Mouse (Mus musculus) thymus, adult 2 months (tissue): ENCODE data around the gene Dapk1. TPM values are rescaled to one million over a fixed set of nuclear protein-coding genes. Genes with fewer than 3 reads are reported as not detected.

Source experiments
- DNase-seq: peaks from one replicate; pipeline ENCODE4 v3.0.0; 2021
- H3K27ac ChIP-seq: fragments of 200-500 bp; 2 replicates; pipeline ENCODE4 v1.5.1; 2012; ENCODE audit warnings: low read length, control low read depth; ENCODE audit not compliant: control insufficient read depth, insufficient read depth
- H3K27me3 ChIP-seq: fragments of 200-500 bp; 2 replicates; pipeline ENCODE4 v1.6.1; 2012; ENCODE audit warnings: mild to moderate bottlenecking, low read length, moderate library complexity, mixed read lengths; ENCODE audit not compliant: control insufficient read depth, insufficient read depth
- H3K36me3 ChIP-seq: fragments of 200-500 bp; 2 replicates; pipeline ENCODE4 v1.6.1; 2012; ENCODE audit warnings: mild to moderate bottlenecking, low read length, moderate library complexity; ENCODE audit not compliant: control insufficient read depth, insufficient read depth
- H3K4me1 ChIP-seq: fragments of 200-500 bp; replicated peaks from 2 replicates; pipeline ENCODE4 v1.6.1; 2012; ENCODE audit warnings: low read length; ENCODE audit not compliant: control insufficient read depth, insufficient read depth
- H3K4me3 ChIP-seq: fragments of 200-500 bp; 2 replicates; pipeline ENCODE4 v1.5.1; 2012; ENCODE audit warnings: mild to moderate bottlenecking, low read length, control low read depth, moderate library complexity; ENCODE audit not compliant: control insufficient read depth, insufficient read depth
- CTCF ChIP-seq: fragments of 200-500 bp; IDR thresholded peaks from 2 replicates; pipeline ENCODE4 v1.5.1; 2012; ENCODE audit warnings: mild to moderate bottlenecking, control low read depth, low read length, moderate library complexity, borderline replicate concordance; ENCODE audit not compliant: control insufficient read depth, poor library complexity, insufficient read depth; ENCODE audit errors: extremely low read depth
- POLR2A ChIP-seq: fragments of 200-500 bp; IDR thresholded peaks from 2 replicates; pipeline ENCODE4 v1.6.1; 2012; ENCODE audit warnings: mild to moderate bottlenecking, low read length, control low read depth, moderate library complexity; ENCODE audit not compliant: control insufficient read depth, poor library complexity, insufficient read depth; ENCODE audit errors: extremely low read depth
- WGBS: fragments of 180-500 bp; shearing (Covaris S2); methylation state at CpG from one replicate; pipeline ENCODE4 v1.1.7; 2018; 5-methylcytosine and 5-hydroxymethylcytosine counted together
- polyA plus RNA-seq: library from polyadenylated mRNA; depleted of rRNA; stranded (reverse); fragments of >200 nt; gene quantifications from 2 replicates; pipeline ENCODE4 v1.2.3, GENCODE M21; 2012

The Dapk1 gene
- polyA plus RNA-seq, 1 experiment, result 45.2 TPM

DNA sequence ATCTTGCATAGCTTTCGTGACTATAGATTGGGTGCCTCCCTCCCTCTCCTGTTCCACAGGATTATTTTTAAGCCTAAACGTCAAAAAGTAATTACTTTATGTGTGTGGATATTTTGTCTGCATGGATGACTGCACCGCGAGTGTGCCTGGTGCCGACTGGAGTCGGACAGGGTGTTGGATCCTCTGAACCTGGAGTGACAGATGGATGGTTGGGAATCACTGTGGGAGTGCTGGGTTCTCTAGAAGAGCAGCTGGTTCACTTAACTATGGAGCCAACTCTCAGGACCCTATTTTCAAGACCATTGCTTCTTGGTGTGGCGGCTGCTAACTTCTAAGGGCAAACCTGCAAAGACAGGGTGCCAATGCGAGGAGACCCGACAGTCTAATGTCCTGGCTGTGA is 133.6 kb downstream of the Dapk1 start:
- Histone ChIP-seq H3K36me3 (no peaks in the 10 kb centered on the region; the same call in 1 of the 2 replicates), H3K27me3 (no peaks in the 10 kb centered on the region), H3K4me1 (peaks cover 10% of the 10 kb centered on the region), H3K4me3 (no peak overlapping the region), H3K27ac (no peak overlapping the region)
- TF ChIP-seq POLR2A, result no peak
- no peak for TF ChIP-seq CTCF
- DNase-seq, result no peak
- 92% methylated on average over 9 of the region's 9 CpGs for WGBS

DNA sequence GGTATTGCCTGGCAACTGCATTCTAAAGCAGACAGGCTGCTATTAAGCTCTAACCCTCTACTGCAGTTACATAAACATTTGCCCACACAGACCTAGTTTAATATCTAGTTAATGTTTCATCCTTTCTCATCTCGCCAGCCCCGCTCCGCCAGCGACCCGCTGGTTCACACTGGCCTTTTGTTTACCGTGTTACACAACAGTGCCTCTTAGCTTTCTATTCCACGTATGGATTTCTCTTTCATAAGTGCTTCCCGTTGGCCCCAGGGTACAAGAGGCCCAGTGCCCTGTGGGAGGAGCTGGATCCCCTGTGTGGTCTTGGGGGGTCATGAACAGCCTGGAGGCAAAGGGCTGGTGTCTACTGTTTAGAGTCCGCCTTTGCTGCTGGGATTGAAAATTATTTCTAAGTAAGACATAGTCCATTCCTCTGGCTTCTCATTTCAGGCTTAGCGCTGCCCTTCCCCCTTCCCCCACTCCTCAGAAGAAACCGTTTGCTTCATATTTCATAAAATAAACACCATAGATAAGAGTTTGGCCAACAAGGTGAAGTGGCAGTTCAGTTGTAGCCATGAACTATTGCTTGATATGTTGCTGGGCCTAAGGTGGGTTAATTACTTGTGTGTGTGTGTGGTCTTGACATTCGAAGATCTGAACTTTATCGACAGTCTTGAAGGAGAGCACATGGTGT is 134.8 kb downstream of the Dapk1 start:
- Histone ChIP-seq H3K36me3 (no peaks in the 10 kb centered on the region), H3K4me1 (peaks cover 10% of the 10 kb centered on the region), H3K27ac (no peak overlapping the region), H3K4me3 (no peak overlapping the region), H3K27me3 (no peaks in the 10 kb centered on the region)
- no peak for DNase-seq
- no peak for TF ChIP-seq CTCF
- no peak for TF ChIP-seq POLR2A
- WGBS, result 97% methylated on average over 13 of the region's 13 CpGs

DNA sequence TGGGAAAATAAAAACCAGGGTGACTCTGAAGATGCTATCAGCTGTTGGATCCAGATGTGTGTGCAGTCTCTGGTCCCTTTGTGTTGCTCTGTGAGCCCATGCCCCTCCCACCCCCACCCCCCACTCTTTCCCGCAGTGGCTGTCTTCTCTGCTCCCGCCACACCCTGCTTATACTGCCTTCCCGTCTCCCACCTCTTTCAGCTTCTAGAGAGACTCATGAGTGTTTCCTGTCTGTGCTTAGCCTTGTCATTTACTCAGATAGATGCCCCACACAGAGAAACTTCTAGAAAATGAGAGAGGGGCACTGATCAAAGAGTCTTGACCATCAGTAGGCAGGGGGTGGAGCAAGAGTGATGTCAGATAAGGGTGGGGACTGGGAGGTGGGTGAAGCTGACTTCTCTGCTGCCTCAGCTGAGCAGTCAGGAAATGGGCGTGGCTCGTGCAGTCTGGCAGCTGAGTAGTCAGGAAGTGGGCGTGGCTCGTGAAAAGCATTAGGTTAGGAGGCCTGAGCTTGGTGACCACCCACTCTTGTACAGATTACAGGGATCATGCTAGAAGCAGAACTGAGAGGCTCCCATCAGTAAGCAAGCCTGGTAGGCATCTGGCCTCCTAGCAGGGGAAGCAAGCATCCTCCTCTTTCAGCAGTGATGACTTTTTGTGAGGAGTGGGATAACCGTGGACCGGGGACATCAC is 136.0 kb downstream of the Dapk1 start:
- TF ChIP-seq CTCF, result no peak
- TF ChIP-seq POLR2A, result no peak
- peak; percentile 93 for DNase-seq
- no peaks in the 10 kb centered on the region for H3K36me3 ChIP-seq
- WGBS, result 2% methylated on average over 9 of the region's 9 CpGs
- H3K27ac ChIP-seq, result peak overlapping the region; percentile 61
- peaks cover 10% of the 10 kb centered on the region for H3K4me1 ChIP-seq
- H3K4me3 ChIP-seq, result peak overlapping the region; percentile 31
- no peaks in the 10 kb centered on the region for H3K27me3 ChIP-seq

DNA sequence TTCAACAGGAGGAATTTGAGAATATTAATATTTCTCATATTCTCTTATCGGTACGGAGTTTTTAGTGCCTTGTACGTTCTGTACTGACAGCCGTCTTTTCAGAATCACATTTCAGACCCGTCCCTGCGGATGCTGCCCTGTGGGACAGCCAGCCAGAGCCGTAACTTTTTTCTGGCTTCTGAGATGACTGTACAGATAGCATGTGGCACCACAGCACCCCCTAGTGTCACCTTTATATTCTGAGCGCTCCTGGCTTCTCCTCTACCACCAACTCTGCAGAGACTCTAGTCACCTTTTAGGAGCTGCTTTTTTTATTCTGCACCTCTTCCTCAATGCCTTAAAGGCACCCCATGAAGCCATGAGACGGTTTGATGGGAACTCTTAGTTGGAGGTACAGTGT is 136.7 kb downstream of the Dapk1 start:
- under 1% methylated on average over 9 of the region's 9 CpGs for WGBS
- no peak overlapping the region for H3K4me3 ChIP-seq
- peak; percentile 79 for DNase-seq
- H3K4me1 ChIP-seq, result peaks cover 10% of the 10 kb centered on the region
- H3K27ac ChIP-seq, result peak overlapping the region; percentile 61
- no peaks in the 10 kb centered on the region for H3K36me3 ChIP-seq
- TF ChIP-seq CTCF (0 out of 2 replicates have a peak, but pooled peaks have one; percentile 45), POLR2A (no peak)
- H3K27me3 ChIP-seq, result no peaks in the 10 kb centered on the region

DNA sequence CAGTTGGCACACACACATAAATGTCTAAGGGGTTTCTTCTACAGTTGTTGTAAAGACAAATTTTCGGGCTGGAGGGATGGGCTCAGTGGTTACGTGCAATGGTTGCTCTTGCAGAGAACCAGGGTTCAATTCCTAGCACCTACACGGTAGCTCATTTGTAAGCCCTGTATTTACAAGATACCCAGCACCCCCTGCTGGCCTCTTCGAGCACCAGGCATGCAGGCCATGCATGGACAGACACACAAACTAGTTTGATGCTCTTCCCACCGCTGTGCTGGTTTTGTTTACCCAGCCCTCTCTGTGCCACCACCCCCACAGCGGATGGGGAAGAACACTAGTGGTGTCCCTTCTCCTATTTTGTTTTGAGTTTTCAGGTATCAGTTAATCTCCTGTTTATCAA is 138.5 kb downstream of the Dapk1 start:
- no peak for DNase-seq

DNA sequence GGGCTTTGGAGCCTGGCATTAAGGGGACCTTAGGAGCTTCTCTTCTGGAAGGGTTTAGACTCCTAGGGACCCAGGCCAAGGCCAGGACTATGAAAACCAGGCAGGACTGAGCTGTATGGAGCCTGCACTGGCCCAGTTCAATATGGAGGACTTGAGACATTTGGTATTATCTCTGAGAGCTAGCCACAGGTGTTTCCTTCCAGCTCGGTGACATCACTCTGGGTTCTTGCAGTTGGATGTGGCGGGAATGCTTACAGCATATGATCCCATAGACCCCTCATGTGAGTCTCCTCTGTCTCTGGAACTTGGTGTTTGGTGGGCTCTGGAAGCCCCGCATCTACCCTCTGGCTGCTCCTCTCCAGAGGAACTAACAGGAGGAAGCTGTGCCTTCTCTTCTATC is 140.9 kb downstream of the Dapk1 start:
- Histone ChIP-seq H3K4me1 (peaks cover 4% of the 10 kb centered on the region), H3K4me3 (no peak overlapping the region), H3K27me3 (no peaks in the 10 kb centered on the region), H3K36me3 (no peaks in the 10 kb centered on the region), H3K27ac (no peak overlapping the region)
- DNase-seq, result no peak
- TF ChIP-seq POLR2A (no peak), CTCF (no peak)
- whole genome bisulfite sequencing, result 86% methylated on average over 3 of the region's 3 CpGs

More for the DNA sequence above, 138.5 kb downstream of the Dapk1 start:
- Histone ChIP-seq H3K27ac (no peak overlapping the region), H3K4me3 (no peak overlapping the region), H3K36me3 (no peaks in the 10 kb centered on the region), H3K4me1 (peaks cover 8% of the 10 kb centered on the region), H3K27me3 (no peaks in the 10 kb centered on the region)
- TF ChIP-seq POLR2A (no peak), CTCF (no peak)
- WGBS, result 96% methylated on average over 6 of the region's 6 CpGs

DNA sequence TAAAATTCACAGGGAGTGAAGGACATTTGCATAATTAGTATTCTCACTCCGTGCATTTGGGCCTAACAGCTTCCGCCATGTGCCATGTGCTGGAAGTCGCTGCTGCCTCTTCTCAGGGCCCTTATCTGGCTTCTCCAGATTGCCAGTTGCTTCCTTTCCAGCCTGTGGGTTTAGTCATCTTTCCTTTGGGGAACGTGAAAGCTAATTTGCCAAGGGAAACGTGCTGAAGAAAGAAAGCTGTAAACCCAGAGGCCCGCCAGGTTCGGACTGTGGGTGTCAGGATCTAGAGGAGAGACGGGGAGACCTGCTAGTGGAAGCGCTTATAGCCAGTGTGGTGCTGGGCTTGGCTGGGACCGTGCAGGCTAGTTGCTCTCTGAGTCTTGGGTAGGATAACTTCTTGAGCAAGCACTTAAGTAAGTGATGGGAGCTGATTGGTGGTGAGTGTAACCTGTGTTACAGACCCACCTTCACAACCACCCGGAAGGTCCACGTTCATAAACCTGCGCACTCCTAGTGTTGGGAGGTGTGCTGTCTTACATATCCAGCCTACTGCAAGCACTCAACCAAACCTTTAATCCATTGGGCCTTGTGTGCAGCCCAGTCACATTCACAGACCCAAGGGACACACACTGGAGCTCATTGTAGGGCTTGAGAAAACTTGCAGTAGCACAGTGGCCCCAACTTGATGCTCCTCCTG is 141.8 kb downstream of the Dapk1 start:
- no peak overlapping the region for H3K4me3 ChIP-seq
- H3K4me1 ChIP-seq, result no peaks in the 10 kb centered on the region
- 82% methylated on average over 13 of the region's 13 CpGs for WGBS
- no peak for DNase-seq
- no peak for TF ChIP-seq CTCF
- no peak for TF ChIP-seq POLR2A
- H3K27me3 ChIP-seq, result no peaks in the 10 kb centered on the region
- no peaks in the 10 kb centered on the region for H3K36me3 ChIP-seq
- H3K27ac ChIP-seq, result no peak overlapping the region
